Mouse (Mus musculus) heart, embryonic 12.5 days (tissue): ENCODE data around the gene Syde1. TPM values are rescaled to one million over a fixed set of nuclear protein-coding genes. Genes with fewer than 3 reads are reported as not detected.

ENCODE experiments used
- polyA plus RNA-seq: library from polyadenylated mRNA; unstranded; fragments of >200 nt; fragmentation: Nextera tagmentation; extraction: Ambion mirVana; gene quantifications from 2 replicates; pipeline ENCODE4 v1.2.1, GENCODE M21; 2016

Syde1 gene
- polyA plus RNA-seq, 1 experiment from 2014 or later, result 14.2 TPM

Other genes starting within 250 kb of the Syde1 start
- gene Agpat3, start 239.5 kb downstream of the Syde1 start, polyA plus RNA-seq, result 46.1 and 48.7 TPM in 2 replicates
- 232 and 254 TPM in 2 replicates for gene Rrp1, start 178.9 kb downstream of the Syde1 start, polyA plus RNA-seq
- 119 and 123 TPM in 2 replicates for gene Cstb, start 166.3 kb downstream of the Syde1 start, polyA plus RNA-seq
- gene Pdxk, start 127.0 kb downstream of the Syde1 start, polyA plus RNA-seq, result 5.4 and 5.5 TPM in 2 replicates
- not detected in 2 replicates for gene Olfr1358, start 74.5 kb downstream of the Syde1 start, polyA plus RNA-seq
- 46.5 and 47.6 TPM in 2 replicates for gene Ilvbl, start 17.6 kb downstream of the Syde1 start, polyA plus RNA-seq
- not detected in 2 replicates for gene Olfr1357, start 26.1 kb upstream of the Syde1 start, polyA plus RNA-seq
- gene Casp14, start 126.3 kb upstream of the Syde1 start, polyA plus RNA-seq, result not detected in 2 replicates
- not detected in 2 replicates for gene Ccdc105, start 161.1 kb upstream of the Syde1 start, polyA plus RNA-seq
- 0.66 and 0.72 TPM in 2 replicates for gene Slc1a6, start 188.5 kb upstream of the Syde1 start, polyA plus RNA-seq